Comparison of ENCODE assay signal across 26 mouse cellular contexts in genomic region chr3:65565632-65566300, GRCm38 (mm10). TPM values are rescaled to one million over a fixed set of nuclear protein-coding genes. Genes with fewer than 3 reads are reported as not detected.
DNase-seq lines count a peak whose midpoint lies in the region; ATAC-seq and TF ChIP-seq lines count a peak whose summit lies in the region.
"Had no signal": no experiment of that assay in that cellular context is flagged by ENCODE, and none has a peak within 500 bp of the region (broad histone marks: within the 10 kb centered on the region; RNA-seq: fewer than 3 reads in every experiment).

No protein-coding gene starts in this region.

- no peaks in the 10 kb centered on the region for H3K36me3 ChIP-seq in intestine, postnatal 0 days (ENCODE audit: control insufficient read depth, insufficient read depth)
- no peaks in the 10 kb centered on the region for H3K36me3 ChIP-seq in intestine, embryonic 16.5 days (ENCODE audit: control insufficient read depth, insufficient read depth, low read length)
- no peaks in the 10 kb centered on the region for H3K36me3 ChIP-seq in kidney, adult 2 months (ENCODE audit: control insufficient read depth, insufficient read depth, low read length)
- H3K36me3 ChIP-seq in kidney, embryonic 16.5 days (ENCODE audit: insufficient read depth, low read length): no peaks in the 10 kb centered on the region
- no peaks in the 10 kb centered on the region for H3K36me3 ChIP-seq in neural tube, embryonic 15.5 days
- H3K36me3 ChIP-seq: embryonic facial prominence, embryonic 13.5 days; hindbrain, embryonic 10.5 days; hindbrain, embryonic 15.5 days had no signal

- H3K4me3 ChIP-seq in intestine, postnatal 0 days (ENCODE audit: low read depth, low read length): no peak overlapping the region
- no peak overlapping the region for H3K4me3 ChIP-seq in intestine, embryonic 16.5 days (ENCODE audit: low read length)
- H3K4me3 ChIP-seq in kidney, adult 2 months (ENCODE audit: insufficient read depth, low read depth, low read length): no peak overlapping the region
- no peak overlapping the region for H3K4me3 ChIP-seq in kidney, embryonic 16.5 days (ENCODE audit: low read length)
- H3K4me3 ChIP-seq in neural tube, embryonic 15.5 days (replicated peaks): no peak overlapping the region
- H3K4me3 ChIP-seq: embryonic facial prominence, embryonic 13.5 days; erythroblast, embryonic 14.5 days; forebrain, embryonic 13.5 days; hindbrain, embryonic 10.5 days; hindbrain, embryonic 15.5 days had no signal

- no peaks in the 10 kb centered on the region for H3K9me3 ChIP-seq in intestine, postnatal 0 days (ENCODE audit: control insufficient read depth)
- H3K9me3 ChIP-seq in intestine, embryonic 16.5 days (ENCODE audit: control insufficient read depth, low read length): no peaks in the 10 kb centered on the region
- H3K9me3 ChIP-seq in kidney, embryonic 16.5 days (ENCODE audit: low read length): no peaks in the 10 kb centered on the region
- H3K9me3 ChIP-seq in neural tube, embryonic 15.5 days (replicated peaks): no peaks in the 10 kb centered on the region
- H3K9me3 ChIP-seq: forebrain, embryonic 13.5 days; hindbrain, embryonic 10.5 days; hindbrain, embryonic 15.5 days had no signal

- H3K9ac ChIP-seq in intestine, postnatal 0 days (ENCODE audit: low read depth, low read length): no peak overlapping the region
- H3K9ac ChIP-seq in intestine, embryonic 16.5 days (ENCODE audit: low read depth, low read length): no peak overlapping the region
- no peak overlapping the region for H3K9ac ChIP-seq in kidney, embryonic 16.5 days (replicated peaks; ENCODE audit: low read length)
- H3K9ac ChIP-seq in neural tube, embryonic 15.5 days (replicated peaks): no peak overlapping the region
- H3K9ac ChIP-seq: forebrain, embryonic 13.5 days; hindbrain, embryonic 15.5 days had no signal

- no peak overlapping the region for H3K27ac ChIP-seq in intestine, postnatal 0 days (ENCODE audit: low read depth, low read length)
- no peak overlapping the region for H3K27ac ChIP-seq in intestine, embryonic 16.5 days (ENCODE audit: low read length)
- peak overlapping the region; percentile 95 for H3K27ac ChIP-seq in kidney, adult 2 months (ENCODE audit: insufficient read depth, low read depth, low read length)
- no peak overlapping the region for H3K27ac ChIP-seq in kidney, embryonic 16.5 days (ENCODE audit: low read length)
- no peak overlapping the region for H3K27ac ChIP-seq in neural tube, embryonic 15.5 days (replicated peaks)
- H3K27ac ChIP-seq: embryonic facial prominence, embryonic 13.5 days; forebrain, embryonic 13.5 days; hindbrain, embryonic 10.5 days; hindbrain, embryonic 15.5 days had no signal

- no peak for TF ChIP-seq CTCF in intestine, postnatal 0 days (IDR thresholded peaks at IDR 0.05; ENCODE audit: low read depth)
- no peak for TF ChIP-seq CTCF in kidney, adult 2 months (conservative IDR thresholded peaks at IDR 0.05; ENCODE audit: insufficient read depth, insufficient read length, low read depth, low read length)

- peak; percentile 68 for ATAC-seq in intestine, postnatal 0 days
- ATAC-seq in intestine, embryonic 16.5 days: no peak; the same call in 1 of the 2 replicates
- peak; percentile 54; the same call in 1 of the 2 replicates for ATAC-seq in kidney, embryonic 16.5 days (ENCODE audit: low FRiP score, low TSS enrichment)
- ATAC-seq in neural tube, embryonic 15.5 days (ENCODE audit: low FRiP score): no peak
- ATAC-seq: CD4-positive, CD25-positive, alpha-beta regulatory T cell, adult 4 months; forebrain, embryonic 13.5 days; inflammation-experienced regulatory T-cells, adult 6 months; midbrain, embryonic 16.5 days had no signal

- no peaks in the 10 kb centered on the region for H3K27me3 ChIP-seq in intestine, postnatal 0 days (replicated peaks; ENCODE audit: control insufficient read depth, insufficient read depth, low read length)
- H3K27me3 ChIP-seq in intestine, embryonic 16.5 days (replicated peaks; ENCODE audit: control insufficient read depth, insufficient read depth, low read length): no peaks in the 10 kb centered on the region
- no peaks in the 10 kb centered on the region for H3K27me3 ChIP-seq in kidney, adult 2 months (replicated peaks; ENCODE audit: control insufficient read depth, insufficient read depth, low read length)
- no peaks in the 10 kb centered on the region for H3K27me3 ChIP-seq in kidney, embryonic 16.5 days (ENCODE audit: insufficient read depth, low read length)
- H3K27me3 ChIP-seq in neural tube, embryonic 15.5 days (replicated peaks): no peaks in the 10 kb centered on the region
- H3K27me3 ChIP-seq: embryonic facial prominence, embryonic 13.5 days; forebrain, embryonic 13.5 days; hindbrain, embryonic 15.5 days had no signal

- DNase-seq in kidney, adult 2 months: peak; percentile 92
- peak; percentile 74 to 86 for DNase-seq in kidney, postnatal 36 days
- DNase-seq in spleen, postnatal 36 days (ENCODE audit: low spot score in 2 of 2): no peak
- DNase-seq: adrenal gland, postnatal 25 days; cerebellum, adult 11-12 months; cerebellum, adult 9-11 months; gastrocnemius, postnatal 10 days; heart, postnatal 14 days; layer of hippocampus, adult 9-11 months; lung, postnatal 36 days; right cerebral cortex, adult 18-20 months; thymus, adult 2 months had no signal

- no peak for TF ChIP-seq POLR2A in kidney, adult 2 months (IDR thresholded peaks at IDR 0.05; ENCODE audit: low read depth, low read length)

- H3K4me2 ChIP-seq in intestine, postnatal 0 days (replicated peaks; ENCODE audit: low read depth): no peak overlapping the region
- H3K4me2 ChIP-seq in intestine, embryonic 16.5 days (ENCODE audit: low read depth, low read length): no peak overlapping the region
- no peak overlapping the region for H3K4me2 ChIP-seq in kidney, embryonic 16.5 days (replicated peaks; ENCODE audit: low read depth, low read length)
- H3K4me2 ChIP-seq in neural tube, embryonic 15.5 days: no peak overlapping the region
- H3K4me2 ChIP-seq: embryonic facial prominence, embryonic 13.5 days; forebrain, embryonic 13.5 days; hindbrain, embryonic 15.5 days; liver, embryonic 11.5 days; midbrain, embryonic 11.5 days had no signal

- 71% methylated on average over 9 of the region's 9 CpGs for WGBS in intestine, postnatal 0 days
- WGBS in intestine, embryonic 16.5 days: 68% methylated on average over 9 of the region's 9 CpGs
- 42% methylated on average over 9 of the region's 9 CpGs for WGBS in kidney, adult 2 months
- WGBS in kidney, embryonic 16.5 days: 65% methylated on average over 9 of the region's 9 CpGs
- 70% methylated on average over 9 of the region's 9 CpGs for WGBS in neural tube, embryonic 15.5 days

- no peaks in the 10 kb centered on the region; the same call in 1 of the 2 replicates for H3K4me1 ChIP-seq in intestine, postnatal 0 days (replicated peaks; ENCODE audit: control insufficient read depth, insufficient read depth, low read length)
- H3K4me1 ChIP-seq in intestine, embryonic 16.5 days (ENCODE audit: control insufficient read depth, insufficient read depth, low read length): 0 out of 2 replicates have a peak, but pooled peaks cover 5% of the 10 kb centered on the region
- H3K4me1 ChIP-seq in kidney, adult 2 months (ENCODE audit: control insufficient read depth, insufficient read depth, low read length): peaks cover 18% of the 10 kb centered on the region; the same call in 1 of the 2 replicates
- H3K4me1 ChIP-seq in kidney, embryonic 16.5 days (ENCODE audit: insufficient read depth, low read length): no peaks in the 10 kb centered on the region
- H3K4me1 ChIP-seq in neural tube, embryonic 15.5 days: 0 out of 2 replicates have a peak, but pooled peaks cover 3% of the 10 kb centered on the region
- H3K4me1 ChIP-seq: embryonic facial prominence, embryonic 13.5 days had no signal

RNA-seq across cellular contexts. Expression of gene Tiparp, which starts 37.6 kb away (rescaled TPM):
- 26.0 and 26.6 TPM in 2 replicates for polyA plus RNA-seq in intestine, postnatal 0 days (2015; fragmentation: Nextera tagmentation; extraction: Ambion mirVana)
- 39.5 and 41.9 TPM in 2 replicates for polyA plus RNA-seq in intestine, embryonic 16.5 days (2015; fragmentation: Nextera tagmentation; extraction: Ambion mirVana)
- polyA plus RNA-seq in kidney, adult 2 months (2012; rRNA removed): 3.9 and 4.9 TPM in 2 replicates
- 27.4 and 28.3 TPM in 2 replicates for polyA plus RNA-seq in kidney, embryonic 16.5 days (2015; fragmentation: Nextera tagmentation; extraction: Ambion mirVana)
- 24.6 and 28.7 TPM in 2 replicates for polyA plus RNA-seq in neural tube, embryonic 15.5 days (2015; fragmentation: Nextera tagmentation; extraction: Ambion mirVana)

Comparison
In these comparisons a context has a peak if more than half of its experiments do, and no peak if none do; other contexts are left out.
1. ATAC-seq: peak in intestine, postnatal 0 days (single experiment) and kidney, embryonic 16.5 days (single experiment); none in intestine, embryonic 16.5 days (single experiment) and neural tube, embryonic 15.5 days (single experiment).
2. DNase-seq: peak in kidney, adult 2 months (single experiment) and kidney, postnatal 36 days (2 of 2); none in spleen, postnatal 36 days (0 of 2).